8 mouse cellular contexts compared by ENCODE assay signal in genomic region chr7:16913806-16914452, GRCm38 (mm10). TPM values are rescaled to one million over a fixed set of nuclear protein-coding genes. Genes with fewer than 3 reads are reported as not detected.
DNase-seq lines count a peak whose midpoint lies in the region; ATAC-seq lines count a peak whose summit lies in the region.

No protein-coding gene starts in this region.

- no peaks in the 10 kb centered on the region for H3K9me3 ChIP-seq in forebrain, embryonic 14.5 days (replicated peaks; ENCODE audit: control insufficient read depth, low read length)
- H3K9me3 ChIP-seq in hindbrain, embryonic 14.5 days (ENCODE audit: control insufficient read depth, low read length): no peaks in the 10 kb centered on the region

- peak; percentile 73 to 82 for DNase-seq in left cerebral cortex, adult 18-20 months (ENCODE audit: low spot score in 2 of 2)
- no peak for DNase-seq in left cerebral cortex, adult 11 months (ENCODE audit: low spot score)
- peak; percentile 72 for DNase-seq in cerebellum, adult 11 months
- DNase-seq in forebrain, embryonic 14.5 days (ENCODE audit: low spot score): peak; percentile 80
- DNase-seq in hindbrain, embryonic 14.5 days (ENCODE audit: low spot score): peak; percentile 84
- peak; percentile 75 to 82 for DNase-seq in left cerebral cortex, postnatal 25 days (ENCODE audit: low spot score in 2 of 2)
- peak; percentile 51 for DNase-seq in spleen, adult 12 weeks (ENCODE audit: low spot score)

- 0 out of 2 replicates have a peak overlapping the region, but pooled peaks have one; percentile 14 for H3K27ac ChIP-seq in forebrain, embryonic 14.5 days (ENCODE audit: low read depth, low read length)
- 0 out of 2 replicates have a peak overlapping the region, but pooled peaks have one; percentile 26 for H3K27ac ChIP-seq in hindbrain, embryonic 14.5 days

- WGBS in forebrain, embryonic 14.5 days: 39% methylated on average over 10 of the region's 10 CpGs
- whole genome bisulfite sequencing in hindbrain, embryonic 14.5 days: 37% methylated on average over 10 of the region's 10 CpGs

- intact Hi-C loops in left cerebral cortex, postnatal 25 days (cut with DNase I): loop anchor here (2.0 to 5.0 kb wide), 2 partner anchors 19 to 42 kb away; no protein-coding TSS in a partner anchor

- no peak overlapping the region for H3K4me3 ChIP-seq in forebrain, embryonic 14.5 days (ENCODE audit: low read depth, low read length)
- H3K4me3 ChIP-seq in hindbrain, embryonic 14.5 days (replicated peaks; ENCODE audit: low read length): no peak overlapping the region

- H3K27me3 ChIP-seq in forebrain, embryonic 14.5 days (replicated peaks; ENCODE audit: control insufficient read depth, insufficient read depth, low read length): no peaks in the 10 kb centered on the region
- H3K27me3 ChIP-seq in hindbrain, embryonic 14.5 days (ENCODE audit: control insufficient read depth, insufficient read depth, low read length): no peaks in the 10 kb centered on the region

- peaks cover 50% of the 10 kb centered on the region for H3K36me3 ChIP-seq in forebrain, embryonic 14.5 days (ENCODE audit: control insufficient read depth, insufficient read depth, low read length)
- H3K36me3 ChIP-seq in hindbrain, embryonic 14.5 days (replicated peaks; ENCODE audit: control insufficient read depth, insufficient read depth): peaks cover 57% of the 10 kb centered on the region

- no peaks in the 10 kb centered on the region for H3K4me1 ChIP-seq in forebrain, embryonic 14.5 days (ENCODE audit: control insufficient read depth, insufficient read depth, low read length)
- peaks cover 5% of the 10 kb centered on the region; the same call in 1 of the 2 replicates for H3K4me1 ChIP-seq in hindbrain, embryonic 14.5 days (replicated peaks; ENCODE audit: control insufficient read depth, insufficient read depth, low read length)

- H3K4me2 ChIP-seq in forebrain, embryonic 14.5 days (ENCODE audit: low read length): no peak overlapping the region
- H3K4me2 ChIP-seq in hindbrain, embryonic 14.5 days (replicated peaks): no peak overlapping the region

- H3K9ac ChIP-seq in forebrain, embryonic 14.5 days (ENCODE audit: low read length): no peak overlapping the region
- H3K9ac ChIP-seq in hindbrain, embryonic 14.5 days: no peak overlapping the region

- ATAC-seq in forebrain, embryonic 14.5 days: peak; percentile 79
- peak; percentile 60 for ATAC-seq in hindbrain, embryonic 14.5 days (ENCODE audit: low FRiP score)
- ATAC-seq in megakaryocyte-erythroid progenitor cell, adult 5-6 weeks (replicated peaks; ENCODE audit: low FRiP score, low TSS enrichment, poor library complexity, severe bottlenecking): peak; percentile 73

RNA-seq across cellular contexts. Expression of gene Ptgir, which starts 7.6 kb away (rescaled TPM):
- under 1 TPM in 1 of 2 experiments, not detected in 1; 0.12 TPM for total RNA-seq in left cerebral cortex, adult 18-20 months (2021)
- 0.12 and 0.22 TPM in 2 replicates for polyA plus RNA-seq in forebrain, embryonic 14.5 days (2014; fragmentation: Nextera tagmentation; extraction: Ambion mirVana)
- polyA plus RNA-seq in hindbrain, embryonic 14.5 days (2014; fragmentation: Nextera tagmentation; extraction: Ambion mirVana): 0.26 TPM in 1 of 2 replicates, not detected in the other
- under 1 TPM; 0.14 to 0.16 TPM for total RNA-seq in left cerebral cortex, postnatal 25 days (2021)
- total RNA-seq in megakaryocyte-erythroid progenitor cell, adult 5-6 weeks (2014; fragmentation: Nextera tagmentation): not detected in 2 replicates
- not detected in 2 replicates for total RNA-seq in megakaryocyte-erythroid progenitor cell, adult 5-6 weeks (2017)

RNA-seq across cellular contexts. Expression of gene Calm3, which starts 10.0 kb away (rescaled TPM):
- 1,000 to 10,000 TPM; 1,746 to 1,798 TPM for total RNA-seq in left cerebral cortex, adult 18-20 months (2021)
- polyA plus RNA-seq in forebrain, embryonic 14.5 days (2014; fragmentation: Nextera tagmentation; extraction: Ambion mirVana): 473 and 491 TPM in 2 replicates
- polyA plus RNA-seq in hindbrain, embryonic 14.5 days (2014; fragmentation: Nextera tagmentation; extraction: Ambion mirVana): 510 and 527 TPM in 2 replicates
- total RNA-seq in left cerebral cortex, postnatal 25 days (2021): 1,000 to 10,000 TPM; 1,837 to 1,919 TPM
- 291 and 377 TPM in 2 replicates for total RNA-seq in megakaryocyte-erythroid progenitor cell, adult 5-6 weeks (2014; fragmentation: Nextera tagmentation)
- 512 and 515 TPM in 2 replicates for total RNA-seq in megakaryocyte-erythroid progenitor cell, adult 5-6 weeks (2017)

RNA-seq across cellular contexts. Expression of gene Gng8, which starts 22.3 kb away (rescaled TPM):
- 1 to 10 TPM; 2.9 to 3.4 TPM for total RNA-seq in left cerebral cortex, adult 18-20 months (2021)
- polyA plus RNA-seq in forebrain, embryonic 14.5 days (2014; fragmentation: Nextera tagmentation; extraction: Ambion mirVana): 9.8 and 11.0 TPM in 2 replicates
- 0.78 and 2.5 TPM in 2 replicates for polyA plus RNA-seq in hindbrain, embryonic 14.5 days (2014; fragmentation: Nextera tagmentation; extraction: Ambion mirVana)
- 1 to 10 TPM; 2.5 to 4.0 TPM for total RNA-seq in left cerebral cortex, postnatal 25 days (2021)
- not detected in 2 replicates for total RNA-seq in megakaryocyte-erythroid progenitor cell, adult 5-6 weeks (2014; fragmentation: Nextera tagmentation)
- 2.6 TPM in 1 of 2 replicates, not detected in the other for total RNA-seq in megakaryocyte-erythroid progenitor cell, adult 5-6 weeks (2017)

RNA-seq across cellular contexts. Expression of gene Pnmal2, which starts 30.6 kb away (rescaled TPM):
- 100 to 1,000 TPM; 291 to 326 TPM for total RNA-seq in left cerebral cortex, adult 18-20 months (2021)
- 48.1 and 63.2 TPM in 2 replicates for polyA plus RNA-seq in forebrain, embryonic 14.5 days (2014; fragmentation: Nextera tagmentation; extraction: Ambion mirVana)
- polyA plus RNA-seq in hindbrain, embryonic 14.5 days (2014; fragmentation: Nextera tagmentation; extraction: Ambion mirVana): 96.1 and 96.4 TPM in 2 replicates
- total RNA-seq in left cerebral cortex, postnatal 25 days (2021): 100 to 1,000 TPM; 268 to 274 TPM
- total RNA-seq in megakaryocyte-erythroid progenitor cell, adult 5-6 weeks (2014; fragmentation: Nextera tagmentation): not detected in 2 replicates
- total RNA-seq in megakaryocyte-erythroid progenitor cell, adult 5-6 weeks (2017): not detected in 2 replicates

RNA-seq across cellular contexts. Expression of gene Dact3, which starts 38.8 kb away (rescaled TPM):
- total RNA-seq in left cerebral cortex, adult 18-20 months (2021): 100 to 1,000 TPM; 186 to 201 TPM
- polyA plus RNA-seq in forebrain, embryonic 14.5 days (2014; fragmentation: Nextera tagmentation; extraction: Ambion mirVana): 3.5 and 4.4 TPM in 2 replicates
- 5.8 and 6.6 TPM in 2 replicates for polyA plus RNA-seq in hindbrain, embryonic 14.5 days (2014; fragmentation: Nextera tagmentation; extraction: Ambion mirVana)
- 100 to 1,000 TPM; 176 to 184 TPM for total RNA-seq in left cerebral cortex, postnatal 25 days (2021)
- total RNA-seq in megakaryocyte-erythroid progenitor cell, adult 5-6 weeks (2014; fragmentation: Nextera tagmentation): 0.27 TPM in 1 of 2 replicates, not detected in the other
- total RNA-seq in megakaryocyte-erythroid progenitor cell, adult 5-6 weeks (2017): 0.75 TPM in 1 of 2 replicates, not detected in the other
